Mouse (Mus musculus) thymus, postnatal 25 days (tissue): Measurements from ENCODE around the gene Tle4.

Experiments
- DNase-seq: peaks from one replicate; pipeline ENCODE4 v3.0.0; 2022

The Tle4 gene

GRCm38 (mm10) chr19:14453486-14453885 is 144.4 kb downstream of the Tle4 start:
- DNase-seq: no peak

- DNase-seq: no peak
Observed at GRCm38 (mm10) chr19:14451329-14451728, 146.5 kb downstream of the Tle4 start.

DNA sequence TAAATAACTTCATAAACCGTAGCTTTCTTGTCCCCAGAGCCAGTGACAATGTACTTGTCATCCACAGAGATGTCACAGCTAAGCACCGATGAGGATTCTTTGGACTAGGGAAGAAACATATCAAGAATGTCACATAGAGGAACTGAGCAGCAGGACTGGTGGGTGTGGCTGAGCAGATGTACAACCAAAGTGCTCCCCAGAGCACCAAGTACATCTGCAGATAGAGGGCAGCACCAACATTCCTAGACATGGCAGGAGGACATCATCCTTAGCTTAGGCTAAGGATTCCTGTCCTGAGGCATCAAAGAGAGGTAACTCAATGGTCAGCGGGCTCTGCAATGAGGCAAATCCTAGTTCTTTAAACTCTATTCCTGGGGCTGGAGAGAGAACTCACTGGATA is 148.1 kb downstream of the Tle4 start:
- DNase-seq: peak; percentile 37

DNA sequence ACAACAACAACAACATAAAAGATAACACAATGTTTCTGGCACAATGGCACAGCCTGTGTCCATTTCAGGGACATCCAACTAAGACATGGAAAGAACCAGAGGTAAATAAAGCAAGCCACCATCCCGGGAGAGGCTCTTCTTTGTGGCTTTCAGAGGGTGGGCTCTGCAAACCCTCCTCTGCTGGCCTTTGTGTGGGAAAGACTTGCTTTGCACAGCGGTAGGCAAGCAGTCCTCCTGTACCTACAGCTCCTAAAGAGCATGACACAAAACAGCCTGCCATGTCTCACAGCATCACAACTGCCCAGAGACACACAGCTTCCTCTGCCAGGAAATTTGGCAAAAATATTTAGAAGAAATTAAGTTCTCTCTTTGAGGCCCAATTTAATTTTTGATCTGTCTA is 149.3 kb downstream of the Tle4 start:
- DNase-seq: no peak

GRCm38 (mm10) chr19:14447474-14447873 is 150.4 kb downstream of the Tle4 start:
- no peak for DNase-seq

DNA sequence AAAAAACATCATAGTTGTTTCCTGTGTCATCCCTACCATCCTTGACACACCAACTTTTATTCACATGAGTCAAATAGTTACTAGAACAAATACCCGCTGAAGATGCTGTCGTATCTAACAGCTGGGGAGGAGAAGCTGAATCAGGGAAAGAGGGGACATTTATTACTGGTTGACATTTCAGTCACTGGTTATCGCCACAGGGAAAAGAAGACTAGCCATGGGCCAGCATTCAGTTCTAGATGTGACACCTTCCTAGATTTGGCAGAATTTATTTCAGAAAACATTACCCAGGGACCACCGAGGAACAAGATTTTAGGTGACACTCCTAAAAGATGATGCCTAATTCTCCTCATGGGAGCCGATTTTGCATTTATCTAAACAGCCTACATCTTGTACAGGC is 156.0 kb downstream of the Tle4 start:
- DNase-seq: no peak

GRCm38 (mm10) chr19:14437226-14437625 is 160.6 kb downstream of the Tle4 start:
- no peak for DNase-seq

DNA sequence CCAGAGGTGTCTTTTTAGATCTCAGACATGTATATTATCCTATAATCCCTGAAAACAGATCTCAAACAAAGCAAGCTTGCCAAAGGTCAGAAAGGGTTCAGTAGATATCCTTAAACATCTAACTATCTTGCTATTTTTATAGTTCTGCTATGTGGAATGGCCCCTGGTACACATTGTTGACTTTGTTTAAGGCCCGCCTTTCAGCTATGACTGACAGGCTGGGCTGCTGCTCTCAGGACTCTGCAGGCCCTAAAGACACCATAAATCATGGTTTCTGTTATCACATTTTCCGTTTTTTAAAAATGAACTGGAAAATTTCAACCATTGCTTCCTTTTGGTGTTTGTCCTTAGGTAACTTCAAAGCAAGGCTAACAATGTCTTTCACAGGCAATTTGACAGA is 161.3 kb downstream of the Tle4 start:
- DNase-seq: no peak

- DNase-seq: no peak
Observed at GRCm38 (mm10) chr19:14435681-14436376, 162.0 kb downstream of the Tle4 start.

DNA sequence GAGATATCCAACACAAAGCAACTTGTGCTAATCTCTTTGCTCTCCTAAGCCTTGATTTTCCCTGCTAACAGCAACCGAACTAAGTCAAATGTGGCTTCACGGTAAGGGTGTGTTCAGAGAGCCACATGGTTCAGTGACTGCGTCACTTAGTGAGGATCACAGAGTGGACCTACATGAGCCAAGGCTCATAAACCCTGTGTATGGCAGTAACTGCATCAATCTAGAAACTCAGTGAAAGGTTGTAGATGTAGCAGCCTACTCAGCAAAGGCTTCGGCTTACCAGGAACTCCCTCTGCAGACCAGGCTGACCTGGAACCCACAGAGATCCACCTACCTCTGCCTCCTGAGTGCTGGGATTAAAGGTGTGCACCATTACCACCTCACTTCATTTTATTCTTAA is 164.0 kb downstream of the Tle4 start:
- DNase-seq: no peak

- DNase-seq: no peak
Observed at GRCm38 (mm10) chr19:14432436-14432835, 165.4 kb downstream of the Tle4 start.

DNA sequence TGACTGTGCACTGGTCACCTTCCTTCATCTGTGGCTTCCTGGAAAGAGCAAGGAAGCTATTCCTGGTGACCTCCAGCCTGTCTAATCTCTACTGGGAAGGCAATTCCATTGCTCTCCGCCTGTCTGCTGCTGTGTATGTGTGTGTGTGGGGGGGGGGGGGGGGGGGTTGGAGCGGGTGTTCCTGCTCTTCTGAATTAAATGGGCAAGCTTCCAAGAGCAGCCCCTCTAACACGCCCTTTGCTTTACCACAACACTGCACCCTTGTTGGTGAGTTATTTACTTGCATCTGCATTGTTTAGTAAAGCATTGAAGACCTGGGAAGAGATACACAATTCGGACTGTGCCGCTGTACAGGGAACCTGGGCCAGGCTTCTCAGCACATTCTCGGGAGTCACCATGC is 170.9 kb downstream of the Tle4 start:
- DNase-seq: no peak

DNA sequence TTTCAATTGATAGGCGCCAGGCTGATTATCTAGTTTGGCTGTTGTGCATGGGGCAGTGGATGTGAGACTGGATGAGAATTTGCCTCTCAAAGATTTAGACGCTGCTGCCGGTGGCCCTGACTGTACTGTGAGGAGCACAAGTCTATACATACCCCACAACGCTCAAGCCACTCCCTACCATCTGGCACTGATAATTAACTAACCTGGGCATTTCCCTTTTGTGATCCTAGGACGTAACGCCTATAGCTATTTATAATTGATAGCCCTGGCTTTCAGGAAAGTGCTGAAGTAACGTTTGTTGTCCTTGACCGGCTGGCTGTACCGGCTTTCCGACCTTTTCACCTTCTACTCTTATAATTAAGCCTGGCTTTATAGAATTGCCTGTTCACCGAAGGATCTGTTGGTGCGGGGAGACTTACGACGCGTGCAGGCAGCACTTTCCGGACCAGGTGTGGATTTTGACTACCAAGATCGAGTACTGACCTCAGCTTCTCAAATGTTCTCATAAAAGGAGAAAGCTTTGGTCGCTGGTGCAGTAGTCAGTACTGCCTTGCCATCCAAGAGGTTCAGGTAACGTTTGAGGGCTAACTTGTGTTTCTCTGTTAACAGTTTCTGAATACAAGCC is 171.5 kb downstream of the Tle4 start:
- DNase-seq: no peak

DNA sequence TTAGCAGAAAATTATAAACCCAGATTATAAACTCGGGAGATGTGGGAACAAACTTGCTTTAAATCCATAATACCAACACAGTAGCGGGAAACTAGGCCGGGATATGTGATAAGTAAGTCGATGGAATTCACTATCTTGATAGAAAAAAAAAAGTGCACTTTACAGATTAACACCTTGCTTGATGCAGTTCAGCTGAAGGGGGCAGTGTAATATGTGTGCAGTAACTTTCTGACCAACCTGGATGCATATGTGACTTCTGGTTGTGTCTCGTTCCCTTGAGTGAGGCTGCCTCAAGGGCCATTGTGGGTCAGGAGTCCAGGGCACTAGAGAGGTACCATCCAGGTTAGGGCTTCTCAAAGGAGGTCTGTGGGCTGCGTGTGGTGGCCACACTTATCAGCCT is 172.7 kb downstream of the Tle4 start:
- DNase-seq: no peak

GRCm38 (mm10) chr19:14424016-14424964 is 173.6 kb downstream of the Tle4 start:
- DNase-seq: no peak

DNA sequence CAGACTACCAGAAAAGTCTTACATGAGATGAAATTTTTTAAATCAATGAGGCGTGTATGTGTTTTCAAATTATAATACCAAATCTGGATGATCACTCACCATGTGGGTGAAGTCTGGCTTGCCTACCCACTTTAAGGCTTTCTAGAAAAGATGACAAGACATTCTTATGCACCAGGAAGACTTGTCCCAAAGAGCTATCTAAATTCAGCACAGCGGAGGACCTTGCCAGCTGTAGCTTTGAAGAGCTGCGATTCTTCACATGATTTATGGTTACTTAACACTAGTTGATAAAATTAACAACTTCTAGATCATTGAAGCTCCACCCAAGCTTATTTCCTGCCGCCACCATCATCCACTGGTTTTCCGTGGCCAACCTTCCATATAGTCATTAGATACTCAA is 176.2 kb downstream of the Tle4 start:
- DNase-seq: no peak

- no peak for DNase-seq
Observed at GRCm38 (mm10) chr19:14419886-14420285, 178.0 kb downstream of the Tle4 start.

- DNase-seq: no peak
Observed at GRCm38 (mm10) chr19:14416845-14417244, 181.0 kb downstream of the Tle4 start.

DNA sequence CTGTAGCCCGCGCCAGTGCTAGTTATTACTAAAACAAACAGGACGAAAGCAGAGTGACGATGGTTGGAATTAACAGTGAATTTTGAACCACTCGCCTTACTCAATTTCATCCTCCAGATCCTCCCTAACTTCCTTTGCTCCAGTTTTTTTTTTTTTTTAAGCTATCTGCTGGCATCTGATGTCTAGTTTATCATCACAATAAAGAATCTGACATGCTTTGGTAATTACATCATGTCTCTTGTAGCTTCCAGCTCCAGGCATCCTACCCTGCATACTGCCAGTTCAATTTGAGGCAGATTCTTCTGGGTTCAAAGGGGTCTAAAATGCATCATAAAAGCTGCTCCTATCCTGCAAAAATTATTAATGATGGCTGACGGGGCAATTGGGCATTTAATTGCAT is 181.9 kb downstream of the Tle4 start:
- DNase-seq: no peak

- no peak for DNase-seq
Observed at GRCm38 (mm10) chr19:14414957-14415356, 182.9 kb downstream of the Tle4 start.

- no peak for DNase-seq
Observed at GRCm38 (mm10) chr19:14406603-14407002, 191.2 kb downstream of the Tle4 start.
